Mouse (Mus musculus) heart, adult 2 months (tissue): ENCODE results near the gene Cenpx.

Experiments used
- CTCF ChIP-seq: fragments of 200-600 bp; IDR thresholded peaks from 2 replicates; pipeline ENCODE4 v1.8.1; 2022; ENCODE audit warnings: antibody characterized with exemption, mild to moderate bottlenecking, moderate library complexity
- EP300 ChIP-seq: fragments of 200-500 bp; IDR thresholded peaks from 2 replicates; pipeline ENCODE4 v1.6.1; 2011; ENCODE audit warnings: low read depth, low read length, control low read depth; ENCODE audit not compliant: insufficient read depth
- POLR2A ChIP-seq: fragments of 200-500 bp; IDR thresholded peaks from 2 replicates; pipeline ENCODE4 v1.6.1; 2011; ENCODE audit warnings: mild to moderate bottlenecking, low read depth, low read length, control low read depth; ENCODE audit not compliant: insufficient read depth

DNA sequence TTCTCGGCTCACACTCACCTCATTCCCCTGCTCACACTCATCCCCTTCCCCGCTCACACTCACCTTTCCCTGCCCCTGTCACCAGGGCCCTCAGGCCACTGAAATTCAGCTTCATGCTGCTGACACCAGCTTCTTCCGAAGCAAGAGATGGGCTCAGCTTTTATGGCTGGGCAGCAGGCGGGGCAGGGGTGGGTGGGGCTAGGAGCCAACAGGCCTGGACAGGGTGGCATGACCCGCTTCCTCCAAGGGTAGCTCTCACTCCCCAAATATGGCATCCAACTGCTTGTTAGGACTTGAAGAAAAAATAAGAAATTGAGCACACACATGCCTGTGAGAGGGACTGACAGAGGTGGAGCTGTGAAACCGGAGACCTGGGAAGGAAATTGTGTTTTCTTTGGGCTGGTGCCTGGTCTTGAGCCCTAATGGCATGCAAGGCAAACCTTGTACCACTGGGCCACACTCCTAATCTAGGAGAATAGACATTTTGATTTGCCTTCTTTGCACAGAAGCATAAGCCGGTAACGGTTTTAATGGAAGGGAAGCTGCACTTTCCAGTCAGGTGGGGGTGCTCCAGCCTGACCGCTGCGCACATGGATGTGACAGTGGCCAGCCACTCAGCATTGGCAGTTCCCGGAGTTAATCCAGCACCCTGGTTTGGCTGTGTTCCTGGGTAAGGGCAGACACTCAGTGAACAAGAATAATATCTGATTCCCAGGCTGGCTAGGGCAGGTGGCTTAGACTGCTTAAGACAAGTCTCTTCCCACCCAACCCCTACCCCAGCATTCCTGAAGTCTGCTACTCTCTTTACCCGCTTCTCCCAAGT is 18.5 kb upstream of the Cenpx start, which contains the start of gene Cbr2:
- TF ChIP-seq EP300 (peak; percentile 82; the same call in 1 of the 2 replicates), POLR2A (peak; percentile 47; the same call in 1 of the 2 replicates), CTCF (peak; percentile 27)
